Mouse (Mus musculus): ENCODE data around the gene Ctsh.

The Ctsh gene

DNA sequence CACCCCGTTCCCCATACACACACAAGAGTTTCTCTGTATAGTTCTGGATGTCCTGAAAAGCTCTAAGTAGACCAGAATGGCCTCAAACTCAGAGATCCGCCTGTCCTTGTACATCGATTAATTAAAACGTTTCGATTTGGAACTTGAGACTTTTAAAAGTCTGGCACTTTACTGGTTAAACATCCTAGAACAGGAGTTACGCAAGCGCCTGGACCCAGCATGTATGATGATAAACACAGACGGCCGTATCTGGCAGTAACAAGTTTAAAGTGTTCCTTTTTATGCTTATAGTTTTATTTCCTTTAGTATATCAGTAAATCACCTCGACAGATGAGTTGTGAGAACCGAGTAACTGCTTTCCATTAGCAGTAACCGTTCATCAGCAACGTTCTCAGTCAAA, 59.2 kb downstream of the Ctsh start:
- in situ Hi-C loops (cut with MboI) = no loop called here

GRCm38 (mm10) chr9:90113651-90114566, 60.0 kb downstream of the Ctsh start:
- in situ Hi-C loops (cut with MboI) = no loop called here

GRCm38 (mm10) chr9:90114567-90115307, 60.8 kb downstream of the Ctsh start, which contains the start of gene Morf4l1:
Morf4l1 (minus strand) TSS chr9:90114774.
- in situ Hi-C loops (cut with MboI) = no loop called here

GRCm38 (mm10) chr9:90115308-90115700, 61.4 kb downstream of the Ctsh start:
- in situ Hi-C loops (cut with MboI) = no loop called here

DNA sequence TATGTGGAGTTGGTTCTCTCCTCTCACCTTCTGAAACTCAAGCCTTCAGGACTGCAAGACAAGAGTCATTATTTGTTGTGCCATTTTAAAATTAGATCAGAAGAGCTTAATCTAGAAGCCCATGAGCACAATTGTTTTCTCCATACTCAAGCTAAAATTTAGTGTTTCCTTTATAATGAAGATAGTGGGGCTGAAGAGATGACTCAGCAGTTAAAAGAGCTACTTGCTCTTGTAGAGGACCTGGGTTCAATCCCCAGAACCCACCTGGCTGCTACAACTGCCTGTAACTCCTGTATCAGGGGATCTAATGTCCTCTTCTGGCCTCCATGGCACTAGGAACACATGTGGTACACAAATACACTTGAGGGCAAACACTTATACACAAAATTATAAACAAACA, 63.3 kb downstream of the Ctsh start:
- in situ Hi-C loops (cut with MboI) = no loop called here

DNA sequence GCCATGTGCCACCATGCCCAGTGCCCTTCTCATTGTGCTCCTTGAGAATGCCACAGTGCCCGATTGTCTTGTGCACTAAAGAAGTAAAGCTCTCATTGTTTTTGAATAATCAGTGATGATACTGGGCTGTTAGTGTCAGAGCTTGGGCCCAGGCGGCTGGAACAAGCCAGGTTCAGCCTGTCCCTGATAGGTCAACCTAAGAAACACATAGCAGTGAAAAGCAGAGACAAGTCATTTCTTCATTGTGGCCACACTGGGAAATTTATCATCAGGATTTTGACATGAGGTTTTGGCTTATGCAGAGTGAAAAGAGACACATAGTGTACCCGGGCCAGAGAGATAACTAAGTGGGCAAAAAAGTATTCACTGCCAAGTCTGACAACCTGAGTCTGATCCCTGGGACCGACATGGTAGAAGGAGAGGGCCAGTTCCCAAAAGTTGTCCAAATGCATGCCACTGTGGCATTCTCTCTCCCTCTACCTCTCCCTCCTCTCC, 68.3 kb downstream of the Ctsh start:
- in situ Hi-C loops (cut with MboI) = no loop called here

DNA sequence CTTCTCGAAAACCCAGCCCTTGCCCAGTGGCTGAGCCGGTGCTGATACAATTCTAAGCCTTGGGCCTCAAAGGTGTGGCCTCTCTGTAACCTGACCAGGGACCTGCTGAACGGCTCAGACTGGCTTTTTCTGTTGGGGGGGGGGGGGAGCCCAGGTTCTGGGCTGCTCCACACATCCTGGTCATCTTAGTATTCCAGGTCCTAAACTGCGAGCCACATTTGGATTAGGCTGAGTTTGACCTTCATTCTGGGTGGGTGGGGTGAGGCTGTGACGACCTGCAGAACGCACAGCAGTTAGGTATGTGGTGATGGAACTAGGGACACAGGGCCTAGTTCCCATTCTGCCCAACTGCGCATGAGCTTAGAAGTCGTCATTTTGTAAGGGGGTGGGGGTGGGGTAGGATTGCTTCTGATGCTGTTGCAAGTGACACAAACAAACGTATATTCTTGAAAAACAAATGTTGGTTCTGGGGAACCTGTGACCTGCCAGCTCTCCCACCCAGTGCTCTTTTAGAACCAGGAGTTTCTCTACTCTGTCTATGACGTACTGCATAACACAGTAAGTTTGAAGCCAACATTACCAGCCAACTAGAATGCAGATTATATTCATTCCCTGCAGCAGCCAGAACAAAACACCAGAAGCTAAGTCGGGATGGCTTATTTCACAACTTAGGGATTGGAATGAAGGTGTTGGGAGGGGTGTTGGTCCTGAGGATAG, 70.4 kb downstream of the Ctsh start:
- in situ Hi-C loops (cut with MboI) = no loop called here

- in situ Hi-C loops (cut with MboI) = no loop called here
Observed at GRCm38 (mm10) chr9:90124873-90125245, 70.9 kb downstream of the Ctsh start.

Measured in mature B cell (primary cell).